ENCODE assay signal across 25 mouse cellular contexts in the genomic region with DNA sequence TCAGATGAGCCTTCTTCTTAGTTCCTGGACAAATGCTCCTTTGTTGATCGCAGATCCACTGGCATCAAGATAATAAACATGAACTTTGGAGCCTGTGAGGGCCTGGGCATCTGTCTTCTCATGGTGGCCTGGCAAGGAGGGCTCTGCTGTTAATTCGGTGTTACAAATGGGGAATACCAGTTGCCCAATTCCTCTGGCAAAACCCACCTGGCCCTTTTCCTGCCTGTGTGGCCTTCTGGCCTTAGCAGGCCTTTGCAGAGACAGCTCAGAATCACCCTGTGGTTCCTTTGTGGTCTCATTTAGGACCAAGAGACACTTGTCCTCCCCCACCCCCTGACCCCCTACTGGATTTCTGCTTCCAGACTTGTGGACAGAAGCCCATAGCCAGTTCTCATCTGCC.
"Had no signal": no experiment of that assay in that cellular context is flagged by ENCODE, and none has a peak within 500 bp of the region (broad histone marks: within the 10 kb centered on the region; RNA-seq: fewer than 3 reads in every experiment).

No protein-coding gene starts in this region.

- H3K9me3 ChIP-seq: limb, embryonic 10.5 days; limb, embryonic 13.5 days; liver, embryonic 13.5 days; megakaryocyte, embryonic 14.5 days; midbrain, embryonic 15.5 days; neural tube, embryonic 12.5 days; neural tube, embryonic 15.5 days had no signal

- H3K36me3 ChIP-seq: liver, embryonic 13.5 days; midbrain, embryonic 15.5 days; neural tube, embryonic 15.5 days had no signal

- H3K4me2 ChIP-seq: limb, embryonic 13.5 days; liver, embryonic 13.5 days; lung, embryonic 14.5 days; midbrain, embryonic 11.5 days; midbrain, embryonic 15.5 days; neural tube, embryonic 12.5 days; neural tube, embryonic 15.5 days had no signal

- H3K4me3 ChIP-seq: layer of hippocampus, adult 2 months; left cerebral cortex, adult 2 months; limb, embryonic 10.5 days; limb, embryonic 13.5 days; liver, embryonic 13.5 days; megakaryocyte, embryonic 14.5 days; midbrain, embryonic 15.5 days; neural tube, embryonic 12.5 days; neural tube, embryonic 15.5 days had no signal

- DNase-seq: kidney, postnatal 25 days; layer of hippocampus, adult 9-11 months; layer of hippocampus, postnatal 36 days; liver; liver, embryonic 13.5 days; lung, embryonic 14.5 days; lung, postnatal 36 days; right cerebral cortex, adult 18-20 months; right cerebral cortex, postnatal 14 days; right cerebral cortex, postnatal 4 days; thymus, adult 2 months; thymus, postnatal 14 days; thymus, postnatal 4 days had no signal

- H3K27me3 ChIP-seq: limb, embryonic 13.5 days; liver, embryonic 13.5 days; midbrain, embryonic 15.5 days; neural tube, embryonic 12.5 days; neural tube, embryonic 15.5 days had no signal

- H3K9ac ChIP-seq: limb, embryonic 13.5 days; liver, embryonic 13.5 days; lung, embryonic 14.5 days; midbrain, embryonic 15.5 days; neural tube, embryonic 12.5 days; neural tube, embryonic 15.5 days had no signal

- H3K27ac ChIP-seq: kidney, postnatal 0 days; layer of hippocampus, adult 2 months; left cerebral cortex, adult 2 months; limb, embryonic 10.5 days; limb, embryonic 13.5 days; liver, embryonic 13.5 days; midbrain, embryonic 15.5 days; neural tube, embryonic 12.5 days; neural tube, embryonic 15.5 days; stomach, postnatal 0 days had no signal

- ATAC-seq: lung, postnatal 0 days; midbrain, embryonic 15.5 days had no signal
